Mouse (Mus musculus) MEL (cell line): ENCODE measurements around the gene Sptbn1. TPM values are rescaled to one million over a fixed set of nuclear protein-coding genes. Genes with fewer than 3 reads are reported as not detected.

Experiments
- DNase-seq: peaks from one replicate; pipeline ENCODE4 v3.0.0; 2011; ENCODE audit warnings: low read depth, low spot score
- H3K27ac ChIP-seq: 2 replicates; pipeline ENCODE4 v1.5.1; 2012; ENCODE audit warnings: low read depth, mild to moderate bottlenecking, control low read depth, low read length, moderate library complexity; ENCODE audit not compliant: control insufficient read depth
- H3K27me3 ChIP-seq, 2 experiments: fragments of 150-350 bp in 1 of 2; sonication (generic) in 1 of 2; 2 replicates each; pipeline ENCODE4 v1.6.1; 2012; ENCODE audit warnings: low read length in 2 of 2, mild to moderate bottlenecking in 2 of 2, improper control_type of control experiment in 1 of 2, moderate library complexity in 1 of 2; ENCODE audit not compliant: insufficient read depth in 2 of 2, control insufficient read depth in 1 of 2
- H3K36me3 ChIP-seq, 2 experiments: 2 replicates each; pipeline ENCODE4 v1.6.1; 2012 to 2014; ENCODE audit warnings: low read length in 2 of 2, improper control_type of control experiment in 1 of 2, inconsistent platforms in 1 of 2, mild to moderate bottlenecking in 1 of 2; ENCODE audit not compliant: insufficient read depth in 2 of 2, control insufficient read depth in 1 of 2
- H3K4me1 ChIP-seq, 2 experiments: fragments of 150-350 bp in 1 of 2; sonication (generic) in 1 of 2; 2 replicates each; pipeline ENCODE4 v1.6.1; 2012; ENCODE audit warnings: low read length in 2 of 2, improper control_type of control experiment in 1 of 2, mild to moderate bottlenecking in 1 of 2; ENCODE audit not compliant: insufficient read depth in 2 of 2, control insufficient read depth in 1 of 2
- H3K4me3 ChIP-seq, 2 experiments: fragments of 150-350 bp in 1 of 2; sonication (generic) in 1 of 2; 2 replicates each; pipeline ENCODE4 v1.5.1; 2012; ENCODE audit warnings: low read depth in 2 of 2, low read length in 2 of 2, mild to moderate bottlenecking in 2 of 2, moderate library complexity in 2 of 2, control low read depth in 1 of 2, improper control_type of control experiment in 1 of 2; ENCODE audit not compliant: control insufficient read depth in 1 of 2, insufficient read depth in 1 of 2
- H3K79me2 ChIP-seq: 2 replicates; pipeline ENCODE4 v1.6.1; 2012; ENCODE audit warnings: mild to moderate bottlenecking, low read length, moderate library complexity; ENCODE audit not compliant: control insufficient read depth, poor library complexity, insufficient read depth
- H3K9ac ChIP-seq: 2 replicates; pipeline ENCODE4 v1.6.1; 2012; ENCODE audit warnings: low read depth, mild to moderate bottlenecking, control low read depth, low read length, moderate library complexity; ENCODE audit not compliant: control insufficient read depth, poor library complexity, severe bottlenecking
- H3K9me3 ChIP-seq: fragments of 150-350 bp; sonication (generic); replicated peaks from 2 replicates; pipeline ENCODE4 v1.6.1; 2012; ENCODE audit warnings: mild to moderate bottlenecking, low read length, improper control_type of control experiment, moderate library complexity; ENCODE audit not compliant: insufficient read depth
- BHLHE40 ChIP-seq: IDR thresholded peaks from 2 replicates; pipeline ENCODE4 v1.6.1; 2012; ENCODE audit warnings: low read depth, mild to moderate bottlenecking, inconsistent platforms, low read length, improper control_type of control experiment, borderline replicate concordance
- CHD2 ChIP-seq: IDR thresholded peaks from 2 replicates; pipeline ENCODE4 v1.6.1; 2011; ENCODE audit warnings: low read length, improper control_type of control experiment
- CTCF ChIP-seq, 3 experiments: IDR thresholded peaks in 2 of 3; conservative IDR thresholded peaks in 1 of 3; 2 replicates each; pipeline ENCODE4 v1.5.1; 2011 to 2012; ENCODE audit warnings: low read length in 3 of 3, low read depth in 2 of 3, mild to moderate bottlenecking in 2 of 3, improper control_type of control experiment in 1 of 3, inconsistent platforms in 1 of 3, mixed read lengths in 1 of 3, moderate library complexity in 1 of 3; ENCODE audit not compliant: control insufficient read depth in 1 of 3, insufficient read depth in 1 of 3, poor library complexity in 1 of 3, severe bottlenecking in 1 of 3
- GABPA ChIP-seq: IDR thresholded peaks from 2 replicates; pipeline ENCODE4 v1.6.1; 2012; ENCODE audit warnings: low read depth, mild to moderate bottlenecking, inconsistent platforms, low read length, improper control_type of control experiment, moderate library complexity
- HCFC1 ChIP-seq: IDR thresholded peaks from 2 replicates; pipeline ENCODE4 v1.6.1; 2012; ENCODE audit warnings: low read depth, mild to moderate bottlenecking, inconsistent platforms, low read length, improper control_type of control experiment, moderate library complexity
- JUND ChIP-seq: IDR thresholded peaks from 2 replicates; pipeline ENCODE4 v1.6.1; 2011; ENCODE audit warnings: low read depth, mild to moderate bottlenecking, improper control_type of control experiment, low read length
- MAFK ChIP-seq: IDR thresholded peaks from 2 replicates; pipeline ENCODE4 v1.6.1; 2011; ENCODE audit warnings: low read depth, mild to moderate bottlenecking, low read length, improper control_type of control experiment, borderline replicate concordance
- MAX ChIP-seq: IDR thresholded peaks from 2 replicates; pipeline ENCODE4 v1.6.1; 2011; ENCODE audit warnings: low read length, improper control_type of control experiment
- MEF2A ChIP-seq: IDR thresholded peaks from 2 replicates; pipeline ENCODE4 v1.6.1; 2014; ENCODE audit warnings: low read depth, mild to moderate bottlenecking, inconsistent platforms, low read length, improper control_type of control experiment; ENCODE audit not compliant: poor library complexity, insufficient replicate concordance, severe bottlenecking; ENCODE audit errors: extremely low read depth
- MXI1 ChIP-seq: IDR thresholded peaks from 2 replicates; pipeline ENCODE4 v1.6.1; 2011; ENCODE audit warnings: mild to moderate bottlenecking, low read depth, low read length, improper control_type of control experiment
- MYC ChIP-seq: IDR thresholded peaks from 2 replicates; pipeline ENCODE4 v1.6.1; 2011; ENCODE audit warnings: low read depth, mild to moderate bottlenecking, low read length, improper control_type of control experiment, moderate library complexity
- NELFE ChIP-seq: IDR thresholded peaks from 2 replicates; pipeline ENCODE4 v1.6.1; 2011; ENCODE audit warnings: low read depth, low read length, improper control_type of control experiment
- POLR2AphosphoS2 ChIP-seq: IDR thresholded peaks from 2 replicates; pipeline ENCODE4 v1.6.1; 2011; ENCODE audit warnings: low read length, improper control_type of control experiment
- POLR2AphosphoS5 ChIP-seq: IDR thresholded peaks from 2 replicates; pipeline ENCODE4 v1.6.1; 2012; ENCODE audit warnings: low read depth, borderline replicate concordance, mild to moderate bottlenecking, inconsistent platforms, low read length, moderate library complexity, mixed read lengths
- RAD21 ChIP-seq: IDR thresholded peaks from 2 replicates; pipeline ENCODE4 v1.6.1; 2011; ENCODE audit warnings: mild to moderate bottlenecking, low read depth, low read length, improper control_type of control experiment
- RCOR1 ChIP-seq: IDR thresholded peaks from 2 replicates; pipeline ENCODE4 v1.6.1; 2012; ENCODE audit warnings: low read depth, mild to moderate bottlenecking, inconsistent platforms, low read length, improper control_type of control experiment
- SIN3A ChIP-seq: IDR thresholded peaks from 2 replicates; pipeline ENCODE4 v1.6.1; 2012; ENCODE audit warnings: low read length, improper control_type of control experiment, inconsistent platforms
- SMC3 ChIP-seq: IDR thresholded peaks from 2 replicates; pipeline ENCODE4 v1.6.1; 2011; ENCODE audit warnings: low read depth, low read length, improper control_type of control experiment
- TAL1 ChIP-seq: IDR thresholded peaks from 2 replicates; pipeline ENCODE4 v1.6.1; 2012; ENCODE audit warnings: mild to moderate bottlenecking, inconsistent platforms, low read length, moderate library complexity, mixed read lengths
- TBP ChIP-seq: IDR thresholded peaks from 2 replicates; pipeline ENCODE4 v1.8.0; 2011; ENCODE audit warnings: low read depth, low read length, improper control_type of control experiment
- TCF12 ChIP-seq: IDR thresholded peaks from 2 replicates; pipeline ENCODE4 v1.6.1; 2014; ENCODE audit warnings: low read depth, mild to moderate bottlenecking, inconsistent platforms, low read length, improper control_type of control experiment, moderate library complexity
- USF2 ChIP-seq, 2 experiments: IDR thresholded peaks; 2 replicates each; pipeline ENCODE4 v1.6.1; 2011 to 2012; ENCODE audit warnings: improper control_type of control experiment in 2 of 2, low read length in 2 of 2, borderline replicate concordance in 1 of 2, inconsistent platforms in 1 of 2, low read depth in 1 of 2, mild to moderate bottlenecking in 1 of 2; ENCODE audit not compliant: insufficient read depth in 1 of 2
- ZMIZ1 ChIP-seq: IDR thresholded peaks from 2 replicates; pipeline ENCODE4 v1.6.1; 2012; ENCODE audit warnings: low read depth, mild to moderate bottlenecking, inconsistent platforms, low read length, improper control_type of control experiment, moderate library complexity
- ZNF384 ChIP-seq: IDR thresholded peaks from 2 replicates; pipeline ENCODE4 v1.6.1; 2012; ENCODE audit warnings: low read depth, mild to moderate bottlenecking, inconsistent platforms, low read length, improper control_type of control experiment
- polyA plus RNA-seq, 2 experiments: library from polyadenylated mRNA; stranded (reverse) in 1 of 2; unstranded in 1 of 2; fragments of >175 nt in 1 of 2; fragments of >200 nt in 1 of 2; gene quantifications; 2 replicates each; pipeline versions ENCODE4 v1.2.1 to v1.2.4; 2012; ENCODE audit warnings: low replicate concordance in 2 of 2, low read depth in 1 of 2; ENCODE audit not compliant: insufficient read length in 2 of 2, insufficient read depth in 1 of 2, missing spikeins in 1 of 2
- total RNA-seq: library from RNA; depleted of rRNA; stranded (reverse); fragments of 300-350 nt; gene quantifications from 2 replicates; pipeline ENCODE4 v1.2.3, GENCODE M21; 2012

The Sptbn1 gene
- total and polyA plus RNA-seq, 3 experiments = 14.6 to 20.2 TPM; not detected in 1

DNA sequence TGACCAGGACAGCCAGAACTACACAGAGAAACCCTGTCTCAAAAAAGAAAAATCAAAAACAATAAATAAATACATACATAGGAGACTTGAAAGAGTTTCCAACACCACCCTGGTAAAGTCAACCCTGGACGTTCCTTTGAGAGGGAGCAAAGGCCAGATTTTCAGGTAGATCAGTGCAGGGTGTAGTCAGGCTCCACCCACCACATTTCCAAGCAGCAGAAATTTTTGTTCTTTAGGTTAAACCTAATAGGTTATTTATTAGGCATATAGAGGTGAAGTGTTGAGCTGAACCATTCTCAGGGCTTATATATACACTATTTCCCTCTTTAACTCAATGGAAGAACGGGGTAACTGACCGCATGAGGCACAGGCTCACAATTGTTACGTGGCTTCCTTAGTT lies 77.0 kb downstream of the Sptbn1 start:
- H3K4me1 ChIP-seq = peaks cover 6 to 13% of the 10 kb centered on the region in 2 experiments; a peak in 3 of 4 replicates
- H3K27me3 ChIP-seq = no peaks in the 10 kb centered on the region
- H3K9ac ChIP-seq = no peak overlapping the region
- H3K9me3 ChIP-seq = no peaks in the 10 kb centered on the region
- no peak for DNase-seq
- no peak for TF ChIP-seq GABPA
- TF ChIP-seq RCOR1 = no peak
- TF ChIP-seq TAL1 = no peak
- no peak for TF ChIP-seq MXI1
- no peak for TF ChIP-seq USF2 (IDR thresholded peaks at IDR 0.05; ENCODE audit: borderline replicate concordance in 1 of 2, insufficient read depth in 1 of 2, low read depth in 1 of 2, low read length in 2 of 2)
- no peak for TF ChIP-seq MEF2A
- TF ChIP-seq NELFE = no peak
- TF ChIP-seq CTCF (IDR thresholded peaks at IDR 0.05 in 2 of 3, conservative IDR thresholded peaks at IDR 0.05 in 1 of 3; ENCODE audit: control insufficient read depth in 1 of 3, insufficient read depth in 1 of 3, low read depth in 2 of 3, low read length in 3 of 3, poor library complexity in 1 of 3, severe bottlenecking in 1 of 3) = no peak
- no peak for TF ChIP-seq SIN3A
- no peak for TF ChIP-seq TBP
- TF ChIP-seq MAFK = no peak
- TF ChIP-seq MAX = no peak
- TF ChIP-seq POLR2AphosphoS2 = no peak
- TF ChIP-seq POLR2AphosphoS5 = no peak
- no peak for TF ChIP-seq CHD2
- TF ChIP-seq TCF12 = no peak
- no peak for TF ChIP-seq ZNF384
- TF ChIP-seq SMC3 = no peak
- peaks cover 0 to 19% of the 10 kb centered on the region in 2 experiments; a peak in 2 of 4 replicates for H3K36me3 ChIP-seq
- H3K4me3 ChIP-seq = no peak overlapping the region
- no peaks in the 10 kb centered on the region for H3K79me2 ChIP-seq
- H3K27ac ChIP-seq = no peak overlapping the region

DNA sequence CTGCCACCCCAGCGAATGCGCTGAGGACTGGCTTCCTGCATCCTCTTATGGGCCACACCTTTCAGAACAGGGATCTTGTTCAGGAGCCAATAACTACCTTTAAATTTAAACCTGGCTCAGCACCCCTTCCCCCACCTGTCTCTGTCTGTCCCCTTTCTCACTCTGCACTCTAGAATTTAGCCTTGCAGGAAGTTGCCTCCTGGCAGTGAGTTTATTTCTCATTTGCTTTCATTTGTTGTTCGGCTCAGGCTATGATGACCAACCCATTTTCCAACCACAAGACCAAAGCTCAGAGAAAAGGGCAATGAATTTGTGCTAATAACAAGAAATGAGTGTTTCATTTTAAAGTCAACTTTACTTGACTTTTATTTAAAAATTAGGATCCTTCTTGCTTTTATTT lies 77.9 kb downstream of the Sptbn1 start:
- H3K79me2 ChIP-seq = no peaks in the 10 kb centered on the region
- H3K4me3 ChIP-seq = no peak overlapping the region
- TF ChIP-seq POLR2AphosphoS5 (no peak), ZMIZ1 (no peak), GABPA (no peak), HCFC1 (no peak), MYC (no peak), RAD21 (no peak), JUND (no peak), BHLHE40 (no peak)
- H3K4me1 ChIP-seq = peaks cover 6 to 11% of the 10 kb centered on the region in 2 experiments; a peak in 2 of 4 replicates
- H3K27ac ChIP-seq = no peak overlapping the region
- H3K9me3 ChIP-seq = no peaks in the 10 kb centered on the region
- no peak for DNase-seq
- no peaks in the 10 kb centered on the region for H3K27me3 ChIP-seq
- peaks cover 0 to 16% of the 10 kb centered on the region in 2 experiments; a peak in 2 of 4 replicates for H3K36me3 ChIP-seq
- no peak overlapping the region for H3K9ac ChIP-seq
